Mouse (Mus musculus): ENCODE results near the gene Phrf1.
"Not testable (repeated sequence)": the region's sequence is repeated elsewhere in the genome, so short reads cannot be mapped to it uniquely, and the experiment has no call there.

Gene Phrf1

DNA sequence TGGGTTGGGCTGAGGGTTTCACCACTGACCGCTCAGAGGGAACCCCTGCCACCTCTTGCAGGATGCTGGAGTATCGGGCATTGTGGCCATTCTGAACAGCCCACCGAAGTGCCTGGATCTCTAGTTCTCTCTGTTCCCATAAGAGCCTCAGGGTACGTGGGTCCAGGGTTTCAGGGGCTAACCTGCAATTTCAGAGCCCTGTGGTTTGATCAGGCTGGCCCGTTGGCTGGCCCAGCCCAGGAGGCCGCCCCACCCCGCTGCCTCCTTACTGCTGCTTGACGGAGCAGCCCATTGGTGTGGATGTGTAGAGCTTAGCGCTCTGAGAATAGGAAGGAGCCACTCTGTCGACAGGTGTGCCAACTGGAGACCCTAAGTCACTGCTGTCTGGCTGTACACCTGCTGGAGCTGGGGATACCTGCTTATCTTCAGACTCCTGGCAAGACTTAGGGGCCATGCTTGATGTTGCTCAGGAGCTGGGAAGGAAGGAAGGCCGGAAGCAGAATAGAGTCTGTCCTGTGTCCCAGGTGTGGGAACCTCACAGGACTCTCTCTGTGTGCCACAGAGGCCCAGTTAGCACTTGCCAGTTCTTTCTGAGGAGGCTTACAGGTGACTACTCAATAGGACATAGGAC, 14.9 kb upstream of the Phrf1 start, which contains the start of gene Lmntd2:
Gene Lmntd2 (minus strand): TSS at position 476 of the 631 bp plus-strand sequence.
- no peak for DNase-seq (ENCODE audit: low spot score)

- no peak for DNase-seq (ENCODE audit: low spot score)
Observed at GRCm38 (mm10) chr7:141214310-141214709, 14.3 kb upstream of the Phrf1 start.

DNA sequence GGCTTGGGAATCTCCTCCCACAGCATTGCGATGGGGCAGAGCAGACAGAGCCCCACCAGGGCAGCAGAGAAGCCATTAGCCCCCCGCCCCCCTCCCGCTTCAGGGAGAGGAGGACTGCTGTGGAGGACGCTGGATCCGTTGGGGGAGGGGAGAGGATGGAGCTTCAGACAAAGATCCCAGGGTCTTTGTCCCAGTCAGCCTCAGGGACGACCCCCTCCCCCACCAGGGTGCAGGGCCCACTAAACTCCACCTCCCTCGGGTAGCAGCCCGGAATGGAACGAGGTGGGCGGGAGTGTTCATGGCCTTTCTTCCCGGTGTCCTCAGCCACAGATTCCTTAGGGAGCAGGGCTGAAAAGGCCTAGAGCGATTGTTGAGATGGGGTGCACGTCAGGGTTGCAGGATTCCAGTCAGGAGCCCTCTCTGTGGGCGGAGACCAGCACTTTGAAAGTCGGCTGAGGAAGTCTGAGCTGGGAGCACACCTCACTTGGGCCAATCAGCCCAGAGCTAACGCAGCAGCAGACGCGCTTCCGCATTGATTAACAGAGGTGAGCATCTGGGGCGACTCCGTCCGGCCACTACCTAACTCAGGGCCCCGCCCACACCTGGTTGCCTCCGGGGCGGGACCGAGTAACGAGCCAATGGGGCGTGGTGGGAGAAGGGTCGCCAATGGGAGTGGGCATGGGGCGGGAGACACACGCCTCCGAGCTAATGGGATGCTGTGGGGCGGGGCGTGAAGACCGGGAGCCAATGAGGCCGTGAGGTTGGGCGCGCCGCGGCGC, 13.3 kb upstream of the Phrf1 start, which contains the start of gene Rassf7:
Gene Rassf7 (plus strand): TSS at position 760 of the 779 bp plus-strand sequence.
- DNase-seq (ENCODE audit: low spot score), result peak; percentile 83

DNA sequence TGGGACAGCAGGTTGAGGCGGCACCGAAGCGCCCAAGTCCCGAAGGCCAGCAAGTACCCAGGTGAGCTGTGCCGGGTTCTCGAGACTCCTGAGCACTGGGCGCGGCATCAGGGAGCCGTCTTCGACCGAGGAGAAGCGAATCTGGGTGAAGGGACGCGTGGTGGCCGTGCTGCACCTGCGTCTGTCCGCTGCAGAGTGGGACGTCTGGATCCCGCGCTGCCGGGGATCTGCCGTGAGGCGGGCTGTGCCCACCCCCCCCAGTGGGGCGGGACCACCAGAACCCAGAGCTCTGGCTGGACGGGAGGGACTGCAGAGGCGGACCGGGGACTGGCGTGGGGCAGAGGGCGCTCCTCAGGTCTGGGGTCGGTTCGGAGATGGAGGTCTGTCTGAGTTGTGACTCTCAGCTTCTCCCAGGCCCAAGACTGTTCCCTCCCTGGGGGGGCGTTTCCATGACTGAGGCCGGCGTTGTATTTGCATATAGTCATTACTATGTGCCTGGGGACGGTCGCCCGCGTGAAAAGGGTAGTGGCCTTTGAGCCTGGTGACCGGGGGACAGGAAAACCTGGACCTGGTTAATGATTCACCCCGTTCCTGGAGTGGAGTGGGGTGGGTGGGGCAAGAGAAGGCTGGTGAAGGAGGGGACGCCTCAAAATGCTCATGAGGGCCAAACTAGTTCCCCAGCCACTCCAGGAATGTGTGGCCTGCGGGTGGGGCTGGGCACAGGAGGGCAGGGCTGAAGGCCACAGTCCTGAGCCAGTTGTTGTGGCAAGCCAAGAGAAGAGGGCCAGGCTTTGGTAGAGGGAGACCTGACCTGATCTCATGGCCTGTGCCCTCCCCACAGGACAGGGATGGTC, 12.5 kb upstream of the Phrf1 start:
- no peak for DNase-seq (ENCODE audit: low spot score)

DNA sequence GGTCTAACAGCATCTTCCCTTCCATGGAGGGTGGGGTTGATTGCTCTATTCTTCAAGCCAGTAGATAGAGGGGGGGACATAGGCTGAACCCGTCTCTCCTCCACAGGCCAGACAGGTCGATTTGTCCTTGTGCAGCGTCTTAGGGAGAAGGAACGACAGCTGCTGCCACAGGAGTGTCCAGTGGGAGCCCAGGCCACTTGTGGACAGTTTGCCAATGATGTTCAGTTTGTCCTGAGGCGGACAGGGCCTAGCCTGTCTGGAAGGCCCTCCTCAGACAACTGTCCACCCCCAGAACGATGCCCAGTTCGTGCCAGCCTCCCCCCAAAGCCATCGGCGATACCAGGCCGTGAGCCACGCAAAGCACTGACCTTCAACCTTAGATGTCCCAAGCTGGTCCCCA, 11.7 kb upstream of the Phrf1 start:
- DNase-seq (ENCODE audit: low spot score), result no peak

- DNase-seq (ENCODE audit: low spot score), result no peak
Observed at GRCm38 (mm10) chr7:141217343-141218013, 11.1 kb upstream of the Phrf1 start.

- no peak for DNase-seq (ENCODE audit: low spot score)
Observed at GRCm38 (mm10) chr7:141218141-141218540, 10.4 kb upstream of the Phrf1 start.

- DNase-seq (ENCODE audit: low spot score), result no peak
Observed at GRCm38 (mm10) chr7:141218557-141219133, 9.9 kb upstream of the Phrf1 start.

DNA sequence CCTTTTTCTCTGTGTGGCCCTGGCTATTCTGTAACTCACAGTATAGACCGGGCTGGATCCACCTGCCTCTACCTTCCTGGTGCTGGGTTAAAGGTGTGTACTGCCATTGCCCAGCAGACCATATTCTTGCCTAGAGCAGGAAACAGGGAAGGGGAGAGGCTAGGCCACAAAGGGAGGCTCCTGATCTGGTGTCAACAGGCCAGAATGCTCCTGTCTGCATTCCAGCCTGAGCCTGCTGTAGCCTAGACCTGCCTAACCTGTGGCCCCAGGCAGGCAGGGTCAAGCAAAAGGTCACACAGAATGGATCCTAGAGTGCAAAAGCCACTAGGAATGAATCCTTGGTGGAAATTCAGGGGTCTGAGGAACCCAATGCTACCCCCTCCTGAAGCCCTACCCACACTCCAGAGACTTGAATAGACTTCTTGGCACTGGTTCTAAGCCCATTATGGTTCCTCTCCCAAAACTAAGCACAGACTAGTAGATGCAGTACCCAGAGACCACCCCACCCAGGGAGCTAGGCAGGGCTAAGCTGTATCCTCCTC, 9.0 kb upstream of the Phrf1 start:
- DNase-seq (ENCODE audit: low spot score), result no peak

DNA sequence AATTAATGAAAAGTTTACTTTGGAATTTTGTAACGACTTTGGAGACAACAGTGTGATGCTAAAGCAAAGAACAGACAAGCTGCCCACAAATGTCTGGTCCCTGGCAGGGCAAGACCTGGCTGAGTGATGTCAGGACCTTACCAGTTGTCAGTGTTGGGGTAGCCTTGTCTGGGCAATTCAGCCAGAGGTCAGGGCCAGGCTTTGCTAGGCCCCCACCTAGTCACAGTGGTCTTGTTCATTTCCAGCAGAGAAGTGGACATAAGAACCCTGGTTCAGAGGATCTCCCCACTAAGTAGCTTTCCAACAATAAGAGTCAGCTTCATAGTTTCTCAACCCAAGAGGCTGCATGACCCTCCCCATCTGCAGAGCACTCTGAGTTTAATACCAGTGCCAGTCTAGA, 8.2 kb upstream of the Phrf1 start:
- no peak for DNase-seq (ENCODE audit: low spot score)

DNA sequence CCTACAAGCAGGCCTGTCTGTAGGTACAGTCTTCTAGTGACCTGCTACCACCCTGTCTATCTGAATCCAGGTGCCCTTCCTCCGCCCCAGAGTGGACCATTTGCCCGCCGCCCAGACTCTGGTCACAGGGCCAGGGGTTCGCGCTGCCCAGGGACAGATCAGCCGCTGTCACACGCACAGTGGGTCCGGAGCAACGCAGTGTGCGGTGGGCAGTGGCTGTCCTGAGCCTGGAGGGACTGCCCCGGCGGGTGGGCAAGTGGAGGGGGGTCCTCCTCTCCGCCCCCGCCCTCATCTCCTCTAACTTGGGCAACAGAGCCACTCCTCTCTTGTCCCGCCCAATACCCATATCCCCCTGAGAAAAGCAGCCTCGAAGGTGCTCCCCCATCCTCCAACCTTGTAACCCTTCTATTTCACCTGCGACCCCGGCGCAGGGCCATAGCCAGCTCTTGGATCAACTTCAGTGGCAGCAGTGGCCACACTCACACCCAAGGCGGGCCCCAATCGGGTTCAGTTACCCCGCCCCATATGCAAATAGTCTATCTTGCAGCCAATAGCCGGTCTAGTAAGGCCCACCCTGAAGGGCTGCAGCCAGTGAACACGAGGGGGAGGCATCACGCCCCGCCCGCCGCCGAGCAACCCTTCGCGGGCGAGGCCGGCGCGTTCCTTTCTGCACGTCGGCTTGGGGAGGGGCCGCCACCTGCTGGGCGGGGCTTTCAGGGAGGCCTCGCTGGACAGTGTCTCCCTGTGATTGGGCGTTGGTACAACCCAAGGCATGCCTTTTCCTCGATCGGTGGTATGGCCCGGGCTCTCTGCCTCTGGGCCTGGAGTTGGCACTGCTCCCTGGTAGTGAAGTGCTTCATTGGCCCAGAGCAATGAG, 7.1 kb upstream of the Phrf1 start:
- peak; percentile 96 for DNase-seq (ENCODE audit: low spot score)

DNA sequence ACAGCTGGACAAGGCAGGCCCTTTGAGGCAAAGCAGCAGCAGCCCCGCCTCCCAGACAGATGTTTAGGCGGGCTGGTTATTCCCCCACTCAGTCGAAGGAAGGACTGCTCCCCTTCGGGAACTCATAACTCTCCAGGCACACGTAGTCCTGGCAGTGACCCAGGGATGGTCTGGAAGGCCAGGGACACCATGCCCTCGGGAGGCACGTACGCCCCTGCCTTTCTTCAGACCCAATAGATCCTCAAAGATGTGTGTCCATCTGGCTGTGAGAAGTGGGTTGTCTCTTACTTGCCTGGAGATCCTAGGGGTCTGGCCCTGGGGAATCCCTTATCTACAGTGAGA, 6.5 kb upstream of the Phrf1 start:
- DNase-seq (ENCODE audit: low spot score), result no peak

- no peak for DNase-seq (ENCODE audit: low spot score)
Observed at GRCm38 (mm10) chr7:141222696-141223215, 5.8 kb upstream of the Phrf1 start.

- DNase-seq (ENCODE audit: low spot score), result no peak
Observed at GRCm38 (mm10) chr7:141226535-141226934, 2.0 kb upstream of the Phrf1 start.

DNA sequence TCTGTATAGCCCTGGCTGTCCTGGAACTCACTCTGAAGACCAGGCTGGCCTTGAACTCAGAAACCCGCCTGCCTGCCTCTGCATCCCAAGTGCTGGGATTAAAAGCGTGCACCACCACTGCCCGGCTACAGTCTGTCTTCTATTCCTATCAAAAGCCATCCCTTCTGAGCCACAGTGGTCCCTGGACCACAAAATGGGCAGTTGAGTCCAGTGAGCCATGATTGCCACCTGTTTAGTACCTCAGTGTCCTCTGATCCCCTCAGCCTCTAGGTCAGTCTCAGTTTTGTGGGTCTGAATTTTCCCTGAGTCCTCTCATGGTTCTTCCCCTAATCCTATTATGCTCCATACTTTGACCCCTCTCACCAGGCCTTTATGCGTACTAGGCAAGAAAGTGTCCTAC, 788 bp upstream of the Phrf1 start:
- DNase-seq (ENCODE audit: low spot score), result no peak

DNA sequence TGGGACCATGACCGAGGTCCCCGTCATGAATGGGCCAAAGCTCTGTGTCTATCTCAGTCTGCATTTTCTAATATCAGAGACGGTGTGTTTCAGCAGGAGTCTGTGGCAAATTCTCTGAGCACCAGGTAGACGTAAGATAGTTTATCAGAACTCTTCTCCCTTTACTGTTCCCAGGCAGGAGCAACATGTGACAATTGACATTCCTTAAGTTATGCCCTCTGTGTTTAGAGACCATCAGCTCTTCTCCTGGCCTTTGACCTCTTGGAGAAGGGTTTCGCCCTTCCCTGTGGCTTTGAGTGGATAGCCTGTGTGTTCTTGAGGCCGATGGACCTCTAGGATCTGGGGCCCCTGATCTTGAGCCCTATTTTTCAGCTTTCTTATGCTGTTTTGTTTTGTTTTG, 1.1 kb downstream of the Phrf1 start:
- DNase-seq (ENCODE audit: low spot score), result no peak

- no peak for DNase-seq (ENCODE audit: low spot score)
Observed at GRCm38 (mm10) chr7:141230570-141230969, 2.0 kb downstream of the Phrf1 start.

DNA sequence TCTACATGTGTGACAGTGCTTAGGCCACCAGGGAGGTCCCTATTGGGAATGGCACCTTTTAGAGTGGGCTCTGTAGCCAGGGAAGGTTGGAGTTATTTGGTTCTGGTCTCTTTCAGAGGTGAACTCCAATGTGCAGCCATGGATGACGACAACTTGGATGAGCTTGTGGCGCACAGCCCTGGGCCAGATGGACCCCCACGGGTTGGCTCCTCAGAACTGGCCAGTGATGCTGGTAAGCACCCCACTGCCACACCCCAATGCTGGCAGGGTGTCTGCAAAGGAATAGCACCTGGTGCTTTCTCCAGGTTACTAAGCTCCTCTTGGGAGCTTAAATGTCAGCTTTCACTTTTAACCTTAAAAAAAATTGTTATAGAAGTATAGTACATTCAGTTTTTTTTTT, 2.5 kb downstream of the Phrf1 start:
- DNase-seq (ENCODE audit: low spot score), result no peak

DNA sequence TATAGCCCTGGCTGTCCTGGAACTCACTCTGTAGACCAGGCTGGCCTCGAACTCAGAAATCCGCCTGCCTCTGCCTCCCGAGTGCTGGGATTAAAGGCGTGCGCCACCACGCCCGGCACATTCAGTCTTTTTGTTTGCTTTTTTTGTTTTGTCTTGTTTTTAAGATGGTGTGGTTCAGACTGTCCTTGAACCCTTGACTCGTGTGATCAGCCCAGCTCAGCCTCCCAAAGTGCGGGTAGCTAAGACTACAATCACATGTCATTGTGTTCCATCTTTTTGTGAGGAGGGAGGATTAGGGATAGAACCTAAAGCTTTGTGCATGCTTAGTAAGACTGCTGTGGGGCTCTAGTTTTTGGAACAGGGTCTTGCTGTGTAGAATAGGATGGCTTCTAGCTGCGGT, 3.0 kb downstream of the Phrf1 start:
- DNase-seq (ENCODE audit: low spot score), result no peak

GRCm38 (mm10) chr7:141250486-141250885, 21.9 kb downstream of the Phrf1 start:
- DNase-seq (ENCODE audit: low spot score), result not testable (repeated sequence)
